In the genomic region with DNA sequence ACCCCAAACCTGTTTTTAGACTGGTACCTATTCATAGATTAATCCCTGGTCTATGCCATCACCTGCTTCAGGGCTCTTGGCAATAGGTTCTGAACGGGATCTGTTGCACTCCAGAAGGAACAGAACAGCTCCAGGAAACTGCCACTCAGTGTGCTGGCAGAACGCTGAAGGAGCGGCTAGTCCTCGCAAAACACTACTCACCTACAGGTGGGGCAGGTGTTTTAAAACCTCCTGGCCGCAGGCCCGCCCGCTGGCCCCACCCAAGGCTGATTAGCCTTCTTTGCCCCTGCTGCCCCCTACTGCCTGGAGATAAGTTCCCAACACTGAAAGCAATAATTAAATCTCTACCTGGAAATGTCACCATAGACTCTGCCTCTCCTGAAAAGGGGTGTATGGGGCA, we compare ENCODE assay signal across 11 mouse cellular contexts. TPM values are rescaled to one million over a fixed set of nuclear protein-coding genes. Genes with fewer than 3 reads are reported as not detected.
DNase-seq lines count a peak whose midpoint lies in the region; ATAC-seq and TF ChIP-seq lines count a peak whose summit lies in the region.
"Had no signal": no experiment of that assay in that cellular context is flagged by ENCODE, and none has a peak within 500 bp of the region (broad histone marks: within the 10 kb centered on the region; RNA-seq: fewer than 3 reads in every experiment).

A gene (minus strand): TSS at position 198 of the 400 bp plus-strand sequence.

- H3K9ac ChIP-seq in heart, adult 2 months (ENCODE audit: low read depth, low read length), result no peak within 1 kb of the TSS
- no peak within 1 kb of the TSS for H3K9ac ChIP-seq in lung, embryonic 14.5 days
- no peak within 1 kb of the TSS for H3K9ac ChIP-seq in midbrain, embryonic 16.5 days (ENCODE audit: low read depth, low read length)
- H3K9ac ChIP-seq: forebrain, embryonic 12.5 days; hindbrain, embryonic 14.5 days; limb, embryonic 13.5 days had no signal

- H3K79me2 ChIP-seq in heart, adult 2 months (replicated peaks; ENCODE audit: control insufficient read depth, insufficient read depth, low read length), result no peaks in the 10 kb centered on the region

- H3K36me3 ChIP-seq in heart, adult 2 months (ENCODE audit: control insufficient read depth, insufficient read depth, low read length), result no peaks in the 10 kb centered on the region
- H3K36me3 ChIP-seq in lung, embryonic 14.5 days (ENCODE audit: insufficient read depth), result no peaks in the 10 kb centered on the region
- no peaks in the 10 kb centered on the region for H3K36me3 ChIP-seq in midbrain, embryonic 16.5 days (ENCODE audit: control insufficient read depth, insufficient read depth, low read length)
- H3K36me3 ChIP-seq: forebrain, embryonic 12.5 days; limb, embryonic 13.5 days had no signal

- no peak for DNase-seq in heart, adult 2 months
- no peak for DNase-seq in heart, postnatal 36 days
- peak; percentile 30 to 55 for DNase-seq in B cell, adult 2 months
- DNase-seq in fat pad, adult 2 months (ENCODE audit: extremely low read depth, low read depth, low spot score), result peak; percentile 81
- DNase-seq in lung, embryonic 14.5 days, result peak; percentile 60
- DNase-seq in heart, postnatal 14 days, result no peak
- DNase-seq in adrenal gland, postnatal 25 days, result no peak

- H3K4me1 ChIP-seq in heart, adult 2 months (ENCODE audit: control insufficient read depth, insufficient read depth, low read length), result peaks cover 6% of the 10 kb centered on the region
- peaks cover 8% of the 10 kb centered on the region; the same call in 1 of the 2 replicates for H3K4me1 ChIP-seq in lung, embryonic 14.5 days (ENCODE audit: insufficient read depth)
- no peaks in the 10 kb centered on the region for H3K4me1 ChIP-seq in midbrain, embryonic 16.5 days (ENCODE audit: control insufficient read depth, insufficient read depth, low read length)
- H3K4me1 ChIP-seq: forebrain, embryonic 12.5 days had no signal

- no peak for TF ChIP-seq POLR2A in heart, adult 2 months (IDR thresholded peaks at IDR 0.05; ENCODE audit: insufficient read depth, low read depth, low read length)

- no peak within 1 kb of the TSS for H3K4me2 ChIP-seq in lung, embryonic 14.5 days
- no peak within 1 kb of the TSS for H3K4me2 ChIP-seq in midbrain, embryonic 16.5 days (ENCODE audit: low read length)
- H3K4me2 ChIP-seq: forebrain, embryonic 12.5 days; hindbrain, embryonic 14.5 days; limb, embryonic 13.5 days had no signal

- 33% methylated on average over 7 of the region's 7 CpGs for WGBS in heart, adult 2 months
- WGBS in lung, embryonic 14.5 days, result 19% methylated on average over 7 of the region's 7 CpGs
- 38% methylated on average over 7 of the region's 7 CpGs for whole genome bisulfite sequencing in midbrain, embryonic 16.5 days

- no peak for ATAC-seq in lung, embryonic 14.5 days (ENCODE audit: insufficient read depth)
- no peak for ATAC-seq in midbrain, embryonic 16.5 days

- H3K27me3 ChIP-seq in heart, adult 2 months (ENCODE audit: control insufficient read depth, insufficient read depth, low read length), result no peaks in the 10 kb centered on the region
- no peaks in the 10 kb centered on the region for H3K27me3 ChIP-seq in lung, embryonic 14.5 days (ENCODE audit: insufficient read depth, low read length)
- no peaks in the 10 kb centered on the region for H3K27me3 ChIP-seq in midbrain, embryonic 16.5 days (ENCODE audit: control insufficient read depth, insufficient read depth, low read depth, low read length)
- H3K27me3 ChIP-seq: forebrain, embryonic 12.5 days; limb, embryonic 13.5 days had no signal

- no peak within 1 kb of the TSS for H3K4me3 ChIP-seq in heart, adult 2 months
- H3K4me3 ChIP-seq in lung, embryonic 14.5 days (ENCODE audit: low read depth, low read length), result no peak within 1 kb of the TSS
- no peak within 1 kb of the TSS for H3K4me3 ChIP-seq in midbrain, embryonic 16.5 days (ENCODE audit: low read depth, low read length)
- H3K4me3 ChIP-seq: forebrain, embryonic 12.5 days; limb, embryonic 13.5 days had no signal

- no peak within 1 kb of the TSS for H3K27ac ChIP-seq in heart, adult 2 months
- H3K27ac ChIP-seq in lung, embryonic 14.5 days (ENCODE audit: low read depth), result no peak within 1 kb of the TSS
- H3K27ac ChIP-seq in midbrain, embryonic 16.5 days (ENCODE audit: low read length), result no peak within 1 kb of the TSS
- H3K27ac ChIP-seq: forebrain, embryonic 12.5 days; hindbrain, embryonic 14.5 days; limb, embryonic 13.5 days had no signal

- peak; percentile 35 for TF ChIP-seq CTCF in heart, adult 2 months (IDR thresholded peaks at IDR 0.05)
- peak; percentile 58 for TF ChIP-seq CTCF in lung, embryonic 14.5 days (IDR thresholded peaks at IDR 0.05; ENCODE audit: low read depth)

- no peaks in the 10 kb centered on the region for H3K9me3 ChIP-seq in lung, embryonic 14.5 days (ENCODE audit: low read depth, low read length)
- no peaks in the 10 kb centered on the region for H3K9me3 ChIP-seq in midbrain, embryonic 16.5 days (replicated peaks; ENCODE audit: control insufficient read depth, low read length, poor library complexity, severe bottlenecking)
- H3K9me3 ChIP-seq: forebrain, embryonic 12.5 days; limb, embryonic 13.5 days had no signal

- intact Hi-C loops in heart, adult 2 months (cut with DNase I), result no loop called here
- intact Hi-C loops in heart, postnatal 36 days (cut with DNase I), result loop anchor here (5.0 to 10.0 kb wide), 3 partner anchors 170 to 295 kb away; a partner anchor contains a TSS
- intact Hi-C loops in heart, postnatal 14 days (cut with DNase I), result loop anchor here (2.0 to 10.0 kb wide), 2 partner anchors 115 to 277 kb away; no protein-coding TSS in a partner anchor

- TF ChIP-seq EP300 in heart, adult 2 months (IDR thresholded peaks at IDR 0.05; ENCODE audit: insufficient read depth, low read depth, low read length), result no peak

RNA-seq across cellular contexts. Expression of the gene that starts here (rescaled TPM):
- total RNA-seq in heart, adult 2 months (2021), result not detected
- 4.9 TPM in 1 of 2 replicates, not detected in the other for polyA plus RNA-seq in heart, adult 2 months (2012; rRNA removed)
- not detected for total RNA-seq in heart, postnatal 36 days (2021)
- 7.0 and 7.5 TPM in 2 replicates for polyA plus RNA-seq in lung, embryonic 14.5 days (2014; fragmentation: Nextera tagmentation; extraction: Ambion mirVana)
- total RNA-seq in heart, postnatal 14 days (2021), result under 1 TPM in 1 of 2 experiments, not detected in 1; 0.36 TPM
- total RNA-seq in adrenal gland, postnatal 25 days (2021), result not detected in 2 replicates
- polyA plus RNA-seq in midbrain, embryonic 16.5 days (2015; fragmentation: Nextera tagmentation; extraction: Ambion mirVana), result not detected in 2 replicates

Comparison
In these comparisons a context has a peak if more than half of its experiments do, and no peak if none do; other contexts are left out.
1. DNase-seq: peak in B cell, adult 2 months (2 of 2), fat pad, adult 2 months (single experiment) and lung, embryonic 14.5 days (single experiment); none in heart, adult 2 months (0 of 2), heart, postnatal 36 days (0 of 2), heart, postnatal 14 days (0 of 2) and adrenal gland, postnatal 25 days (single experiment).